Mouse (Mus musculus) cerebellum, adult 9-11 months (tissue): Measurements from ENCODE around the gene Card14.
A peak's percentile ranks its signal among the peaks of the same experiment; 100 is the strongest.
"Not testable (repeated sequence)": the region's sequence is repeated elsewhere in the genome, so short reads cannot be mapped to it uniquely, and the experiment has no call there.

Source experiments
- DNase-seq: peaks from one replicate; pipeline ENCODE4 v3.0.0; 2022

Card14 gene

DNA sequence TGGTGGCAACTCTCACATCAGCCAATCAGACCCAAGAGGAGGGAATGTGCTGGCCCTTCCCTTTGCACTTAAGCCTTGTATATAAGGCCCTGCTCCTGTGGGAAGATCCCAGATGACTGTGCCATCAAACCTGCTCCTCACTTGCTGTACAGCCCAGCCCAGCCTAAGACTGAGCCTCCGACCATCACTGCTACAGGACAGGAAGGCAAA lies at the start of gene Card14:
Card14 (plus strand) TSS at position 111 of the 210 bp plus-strand sequence.
- no peak for DNase-seq

DNA sequence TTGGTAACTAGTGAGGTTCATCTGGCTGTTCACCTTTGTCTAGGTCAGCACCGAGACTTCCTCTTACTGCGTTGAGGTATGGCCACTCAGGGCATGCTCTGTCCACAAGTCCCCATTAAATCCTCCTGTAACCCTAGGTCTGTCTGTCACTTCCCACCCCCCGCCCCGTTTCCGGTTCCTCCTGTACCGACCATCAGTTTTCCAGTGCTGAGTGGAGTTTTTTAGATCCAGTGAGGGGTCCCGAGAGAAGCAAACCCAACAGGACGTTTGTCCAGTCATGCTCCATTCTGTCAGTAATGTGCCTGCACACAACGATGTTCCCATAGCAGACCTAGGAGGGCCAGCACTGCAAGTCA lies 49.4 kb upstream of the Card14 start:
- DNase-seq = no peak

- peak; percentile 79 for DNase-seq
These were observed 48.8 kb upstream of the Card14 start for GRCm38 (mm10) chr11:119258572-119259322.

GRCm38 (mm10) chr11:119259977-119260376 lies 47.6 kb upstream of the Card14 start:
- DNase-seq = peak; percentile 67

DNA sequence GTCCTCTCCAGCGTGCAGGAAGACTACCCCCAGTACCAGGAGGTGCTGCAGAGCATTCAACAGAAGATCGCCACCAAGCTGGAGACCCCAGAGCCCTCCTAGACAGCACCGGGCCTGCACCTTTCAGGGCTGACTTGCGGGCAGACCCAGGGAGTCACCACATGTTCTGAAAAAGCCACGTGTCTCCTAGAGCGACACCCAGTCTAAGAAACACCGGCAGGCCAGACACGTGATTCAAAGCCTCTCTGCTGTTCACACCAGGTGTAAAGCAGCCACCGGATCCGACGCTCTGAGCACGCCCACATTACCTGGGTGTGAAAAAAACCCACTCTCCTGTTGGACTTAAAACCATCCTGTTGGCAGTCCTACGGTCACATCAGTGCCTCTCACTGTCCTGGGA lies 43.2 kb upstream of the Card14 start:
- peak; percentile 42 for DNase-seq

GRCm38 (mm10) chr11:119265811-119266210 lies 41.8 kb upstream of the Card14 start:
- peak; percentile 27 for DNase-seq

GRCm38 (mm10) chr11:119267241-119267674 lies 40.3 kb upstream of the Card14 start:
- peak; percentile 90 for DNase-seq

DNA sequence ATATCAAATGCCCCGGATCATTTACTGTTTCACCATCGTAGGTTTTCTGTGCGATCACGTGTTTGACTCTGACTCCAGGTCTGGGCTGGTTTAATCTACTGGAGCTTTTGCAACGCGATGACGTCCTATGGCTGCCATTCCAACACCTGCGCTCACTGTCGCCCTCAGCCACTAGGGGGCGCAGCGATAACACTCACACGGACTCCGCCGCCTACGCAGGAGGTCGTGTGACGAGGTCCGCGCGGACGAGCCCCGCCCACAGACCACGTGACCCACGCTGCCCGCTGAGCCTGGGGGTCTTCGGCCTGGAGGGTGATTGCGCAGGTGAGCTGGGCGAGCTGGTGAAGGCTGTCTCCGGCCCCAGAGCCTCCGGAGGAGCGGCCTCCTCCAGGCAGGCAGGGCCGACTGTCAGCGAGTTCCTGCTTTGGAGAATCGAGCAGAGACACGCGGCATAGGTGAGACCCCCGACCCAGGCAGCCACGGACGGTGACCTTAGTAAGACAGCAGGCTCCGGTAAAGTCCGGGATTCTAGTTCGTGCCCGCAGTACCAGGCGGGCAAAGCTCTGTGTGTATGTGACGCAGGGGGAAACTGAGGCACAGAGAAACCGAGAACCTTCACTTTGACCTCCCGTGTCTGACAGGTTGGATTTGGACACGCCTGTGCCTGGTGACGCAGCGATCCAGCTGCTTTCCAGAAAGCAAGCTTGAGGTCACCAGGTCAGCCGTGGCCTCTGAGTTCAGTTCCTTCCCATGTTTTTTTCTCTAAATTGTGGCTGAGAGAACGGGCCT lies 39.6 kb upstream of the Card14 start, which contains the start of gene Gaa:
Gaa (plus strand) TSS at position 120 of the 789 bp plus-strand sequence.
- DNase-seq = peak; percentile 96

DNA sequence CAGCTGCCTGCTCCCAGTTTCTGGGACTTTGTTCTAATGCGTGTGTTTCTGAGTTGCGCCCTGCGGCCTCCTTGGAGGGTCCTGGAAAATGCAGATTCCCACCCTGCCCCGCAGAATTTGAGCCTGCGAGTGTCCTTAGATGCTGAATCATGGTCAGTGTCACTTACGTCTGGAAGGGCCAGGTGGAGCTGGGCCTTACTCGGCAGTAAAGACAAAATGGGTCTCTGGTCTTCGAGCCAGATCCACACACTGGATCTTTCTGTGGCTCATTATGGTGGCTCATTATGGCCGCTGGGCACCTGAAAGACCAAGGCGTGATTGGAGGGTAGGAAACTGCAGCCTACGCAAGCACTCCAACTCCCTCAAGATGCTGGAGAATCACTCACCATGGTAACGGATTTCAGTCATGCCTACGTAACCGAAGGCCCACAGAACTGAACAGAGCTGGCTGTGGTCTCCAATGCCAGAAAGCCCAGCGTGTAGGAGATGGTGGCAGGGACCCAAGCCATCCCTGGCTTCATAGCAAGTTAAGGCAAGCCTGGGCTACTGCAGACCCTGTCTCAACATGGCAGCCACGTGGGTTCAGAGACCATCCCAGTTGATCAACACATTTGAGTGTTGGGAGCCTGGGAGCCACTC lies 38.9 kb upstream of the Card14 start:
- peak; percentile 62 for DNase-seq

GRCm38 (mm10) chr11:119272492-119272891 lies 35.1 kb upstream of the Card14 start:
- DNase-seq = not testable (repeated sequence)

DNA sequence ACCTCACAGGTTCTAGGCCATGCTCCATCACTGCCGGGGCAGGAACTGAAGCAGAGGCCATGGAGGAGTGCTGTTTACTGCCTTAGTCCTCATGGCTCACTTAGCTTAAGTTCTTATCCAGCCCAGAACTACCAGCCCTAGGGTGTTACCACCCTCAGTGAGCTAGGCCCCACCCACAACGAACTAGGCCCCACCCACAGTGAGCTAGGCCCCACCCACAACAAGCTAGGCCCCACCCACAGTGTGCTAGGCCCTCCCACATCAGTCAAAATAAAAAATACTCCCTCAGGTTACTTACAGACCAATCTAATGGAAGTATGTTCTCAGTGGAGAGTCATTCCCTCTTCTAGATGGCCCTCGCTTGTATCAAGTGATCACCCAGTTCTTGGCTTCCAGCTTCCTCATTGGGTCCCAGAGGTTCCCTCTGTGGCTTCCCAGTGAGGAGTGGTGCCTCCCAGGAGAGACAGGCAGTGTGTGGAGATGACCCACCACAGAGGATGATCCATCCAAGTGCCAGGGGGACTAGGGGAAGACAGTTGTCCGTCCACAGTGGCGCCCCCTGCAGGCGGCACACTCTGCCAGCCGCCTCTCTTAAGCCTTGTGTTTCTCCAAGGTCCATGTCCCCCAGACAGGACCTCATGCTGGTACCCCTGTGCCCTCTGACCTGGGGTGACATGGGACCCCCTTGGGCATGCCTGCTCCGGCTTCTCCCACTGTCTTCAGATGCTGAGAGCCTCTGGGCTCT lies 34.2 kb upstream of the Card14 start:
- DNase-seq = no peak

DNA sequence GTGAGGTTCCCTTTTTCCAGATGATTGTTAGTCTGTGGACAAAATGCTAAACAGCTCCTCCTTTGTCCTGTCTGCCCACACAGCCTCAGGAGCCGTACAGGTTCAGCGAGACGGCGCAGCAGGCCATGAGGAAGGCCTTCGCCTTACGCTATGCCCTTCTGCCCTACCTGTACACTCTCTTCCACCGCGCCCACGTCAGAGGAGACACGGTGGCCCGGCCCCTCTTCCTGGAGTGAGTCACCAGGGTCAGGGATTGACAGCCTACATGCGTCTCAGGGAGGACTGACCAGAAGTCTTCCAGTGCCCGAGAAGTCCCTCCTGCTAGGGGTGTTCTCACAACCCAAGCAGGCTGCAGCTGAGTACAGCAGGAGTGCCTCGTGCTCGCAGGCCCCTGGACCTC lies 26.5 kb upstream of the Card14 start:
- no peak for DNase-seq

DNA sequence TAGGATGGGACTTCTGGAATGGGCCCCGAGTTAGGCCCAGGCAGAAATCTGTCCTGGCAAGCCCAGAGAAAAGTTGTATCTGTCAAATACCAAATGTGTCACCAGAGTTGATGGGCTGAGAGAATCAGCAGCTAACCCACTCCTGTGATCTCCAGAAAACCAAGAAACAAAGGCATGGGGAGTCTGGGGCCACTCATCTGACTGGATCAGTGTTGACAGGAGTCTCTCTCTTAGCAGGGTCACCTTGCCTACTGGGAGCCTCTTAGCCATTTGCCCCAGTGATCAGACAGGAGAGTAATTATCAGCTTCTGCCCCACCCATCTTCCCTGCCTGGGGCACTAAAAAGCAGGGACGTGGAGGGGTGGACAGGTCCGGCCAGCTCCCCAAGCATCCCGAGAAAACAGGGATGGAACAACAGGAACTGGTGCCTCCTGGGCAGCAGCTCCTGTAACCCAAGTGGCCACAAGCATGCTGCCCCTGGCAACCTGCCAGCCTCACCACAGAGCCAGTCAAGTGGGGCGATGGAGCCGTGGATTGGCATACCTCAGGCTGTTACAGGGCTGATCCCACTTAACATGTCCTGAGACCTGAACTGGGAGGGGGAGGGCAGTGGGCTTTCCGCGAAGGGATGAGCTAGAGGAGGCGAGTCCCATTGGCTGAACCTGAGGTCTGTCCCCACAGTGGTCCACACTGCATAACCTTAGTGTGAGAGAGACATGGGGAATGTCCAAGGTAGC lies 21.6 kb upstream of the Card14 start:
- peak; percentile 53 for DNase-seq

DNA sequence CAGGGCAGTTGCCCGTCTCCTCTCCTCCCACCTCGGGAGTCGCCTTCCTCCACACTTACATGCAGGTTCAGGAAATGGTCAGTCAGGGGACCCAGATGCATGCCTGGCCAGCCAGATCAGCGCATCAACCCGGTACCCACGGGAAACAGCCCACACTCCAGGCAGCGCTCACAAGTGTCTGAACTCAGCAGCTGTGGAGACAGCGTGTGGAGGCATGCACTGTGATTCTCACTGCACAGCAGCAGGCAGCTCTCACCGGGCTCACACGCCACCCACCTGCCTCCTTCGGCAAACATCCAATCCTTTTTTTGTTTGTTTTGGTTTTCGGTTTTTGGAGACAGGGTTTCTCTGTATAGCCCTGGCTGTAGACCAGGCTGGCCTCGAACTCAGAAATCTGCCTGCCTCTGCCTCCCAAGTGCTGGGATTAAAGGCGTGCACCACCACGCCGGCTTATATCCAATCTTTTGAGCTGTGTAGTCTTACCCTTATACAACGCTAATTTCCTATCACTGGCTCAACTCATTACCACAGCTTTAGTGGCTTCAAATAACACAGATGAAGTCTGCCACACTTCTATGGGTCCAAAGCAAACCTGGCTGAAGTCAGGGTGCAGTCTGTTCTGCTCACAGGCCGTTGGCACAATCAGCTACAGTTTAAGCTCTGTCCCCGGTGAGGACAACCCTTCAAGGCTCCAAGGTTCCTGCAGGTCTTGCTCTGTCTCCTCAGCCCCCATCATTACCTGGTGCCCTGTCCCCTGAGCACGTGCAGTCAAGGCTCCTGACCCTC lies 20.2 kb upstream of the Card14 start:
- DNase-seq = peak; percentile 25

DNA sequence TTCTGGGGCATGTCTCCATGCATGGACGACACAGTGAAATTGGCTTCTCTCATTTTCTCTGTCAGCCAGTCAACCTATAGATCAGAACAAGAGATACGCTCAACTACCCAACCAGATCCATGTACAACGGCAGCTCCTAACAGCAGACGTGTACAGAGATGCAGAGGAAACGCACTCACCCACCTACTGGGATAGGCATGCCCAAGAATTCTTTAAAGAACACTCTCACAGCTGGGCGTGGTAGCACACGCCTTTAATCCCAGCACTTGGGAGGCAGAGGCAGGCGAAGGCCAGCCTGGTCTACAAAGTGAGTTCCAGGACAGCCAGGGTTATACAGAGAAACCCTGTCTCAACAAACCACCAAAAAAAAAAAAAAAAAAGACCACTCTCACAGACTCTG lies 14.7 kb upstream of the Card14 start:
- DNase-seq = not testable (repeated sequence)

DNA sequence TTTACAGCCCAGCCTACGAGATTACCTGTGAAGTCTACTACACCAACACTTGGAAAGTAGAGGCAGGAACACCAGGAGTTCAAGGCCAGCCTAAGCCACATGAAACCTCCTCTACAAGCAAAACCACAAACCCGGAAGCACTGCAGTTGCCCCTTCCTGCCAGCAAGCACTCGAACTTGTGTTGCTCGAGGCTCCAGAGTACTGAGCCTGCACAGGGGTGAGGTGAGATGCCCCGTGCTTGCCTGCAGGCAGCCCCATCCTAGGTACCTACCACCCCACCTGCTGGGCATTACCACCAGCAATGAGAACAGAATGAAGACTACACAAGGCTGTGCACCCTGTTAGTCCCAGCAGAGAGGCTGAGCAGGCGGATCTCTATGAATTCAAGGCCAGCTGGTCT lies 9.6 kb upstream of the Card14 start:
- DNase-seq = peak; percentile 21

- no peak for DNase-seq
These were observed 8.7 kb upstream of the Card14 start for GRCm38 (mm10) chr11:119298917-119299316.

DNA sequence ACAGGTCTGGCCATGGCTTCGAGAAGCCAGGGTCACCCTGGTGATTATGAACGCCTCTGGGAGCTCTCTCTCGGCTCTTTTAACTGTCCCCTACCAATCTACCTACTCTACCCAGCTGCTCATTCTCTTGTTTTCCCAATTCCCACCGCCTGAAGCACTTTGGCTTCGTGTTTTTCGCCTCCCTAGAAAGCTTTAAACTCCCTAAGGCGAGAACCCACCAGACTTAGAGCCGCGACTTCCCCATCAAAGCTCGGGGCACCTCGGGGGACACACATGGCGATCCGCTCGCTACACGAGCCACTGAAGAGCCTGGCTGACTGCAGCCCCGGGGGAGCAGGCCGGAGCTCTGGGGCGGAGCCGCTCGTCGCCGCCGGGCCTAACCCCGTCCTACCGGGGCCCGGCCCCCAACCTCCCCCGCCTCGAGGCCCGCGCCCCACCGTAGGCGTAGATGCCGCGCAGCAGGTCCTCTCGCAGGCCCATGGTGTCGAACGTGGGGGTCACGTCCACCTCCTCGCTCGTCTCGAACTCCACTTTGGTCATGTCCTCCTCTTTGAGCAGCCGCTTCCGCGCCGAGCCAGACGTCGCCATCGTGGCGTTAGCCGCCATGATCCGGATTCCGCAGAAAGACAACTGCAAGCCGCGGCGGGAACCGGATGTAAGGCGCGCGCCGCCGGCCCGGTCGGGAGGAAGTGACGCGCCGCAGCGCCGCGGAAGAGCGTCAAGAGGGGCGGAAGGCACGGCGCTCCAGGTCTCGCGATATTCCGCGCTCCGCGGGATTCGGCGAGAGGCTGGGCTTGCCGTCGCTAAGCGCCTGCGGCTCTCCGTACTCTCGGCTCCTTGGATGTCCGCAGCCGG lies 8.0 kb upstream of the Card14 start, which contains the start of gene Eif4a3:
Eif4a3 (minus strand) TSS at position 699 of the 855 bp plus-strand sequence.
- DNase-seq = peak; percentile 94

- no peak for DNase-seq
These were observed 7.2 kb upstream of the Card14 start for GRCm38 (mm10) chr11:119300246-119300935.

DNA sequence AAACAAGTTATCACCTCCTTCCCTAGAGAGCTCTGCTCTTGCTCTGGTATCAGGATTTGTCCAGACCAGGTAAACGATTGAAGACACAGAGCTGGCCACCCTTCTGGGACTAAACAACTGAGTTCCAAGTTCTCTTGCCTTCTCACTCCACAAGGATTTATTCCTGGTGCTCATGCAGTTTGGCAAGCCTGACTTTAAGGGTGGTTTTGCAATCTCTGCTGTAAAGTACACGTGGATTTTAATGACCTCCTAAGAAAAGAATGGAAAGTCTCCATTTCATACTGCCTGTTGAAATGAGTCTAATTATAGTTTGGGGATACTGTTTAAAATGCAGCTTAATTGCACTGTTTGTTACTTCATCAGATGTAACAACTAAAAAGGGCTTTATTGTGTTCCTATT lies 6.6 kb upstream of the Card14 start:
- no peak for DNase-seq
